Mouse (Mus musculus) ES-E14 (cell line): ENCODE results near the gene Pus10.

Source experiments
- CHD2 ChIP-seq: IDR thresholded peaks from 2 replicates; pipeline ENCODE4 v1.6.1; 2014; ENCODE audit warnings: mild to moderate bottlenecking, low read depth, low read length, inconsistent platforms
- HCFC1 ChIP-seq: IDR thresholded peaks from 2 replicates; pipeline ENCODE4 v1.6.1; 2012; ENCODE audit warnings: low read length, inconsistent platforms, borderline replicate concordance; ENCODE audit not compliant: insufficient read depth
- MAFK ChIP-seq: IDR thresholded peaks from 2 replicates; pipeline ENCODE4 v1.6.1; 2014; ENCODE audit warnings: mild to moderate bottlenecking, low read depth, low read length, inconsistent platforms; ENCODE audit not compliant: insufficient read depth
- ZC3H11A ChIP-seq: IDR thresholded peaks from 2 replicates; pipeline ENCODE4 v1.6.1; 2012; ENCODE audit warnings: low read depth, mild to moderate bottlenecking, inconsistent platforms, low read length, borderline replicate concordance

- TF ChIP-seq HCFC1: peak; percentile 80
- TF ChIP-seq CHD2: no peak
- no peak for TF ChIP-seq MAFK
- no peak for TF ChIP-seq ZC3H11A
These were observed 476 bp downstream of the Pus10 start, which contains the start of gene Pex13 for GRCm38 (mm10) chr11:23665798-23666501.
